ENCODE assay signal across 8 mouse cellular contexts in genomic region chr9:21352463-21353372, GRCm38 (mm10). TPM values are rescaled to one million over a fixed set of nuclear protein-coding genes. Genes with fewer than 3 reads are reported as not detected.
DNase-seq lines count a peak whose midpoint lies in the region; ATAC-seq and TF ChIP-seq lines count a peak whose summit lies in the region.

No protein-coding gene starts in this region.

- 0 out of 2 replicates have a peak, but pooled peaks cover 2% of the 10 kb centered on the region for H3K4me1 ChIP-seq in intestine, embryonic 15.5 days (replicated peaks)
- no peaks in the 10 kb centered on the region for H3K4me1 ChIP-seq in intestine, postnatal 0 days (replicated peaks; ENCODE audit: control insufficient read depth, insufficient read depth, low read length)
- H3K4me1 ChIP-seq in G1E (ENCODE audit: insufficient read depth, low read depth, low read length): peaks cover 49% of the 10 kb centered on the region
- peaks cover 7% of the 10 kb centered on the region; the same call in 1 of the 2 replicates for H3K4me1 ChIP-seq in heart, embryonic 16.5 days (ENCODE audit: control insufficient read depth, insufficient read depth, low read length)
- 0 out of 4 replicates have a peak, but pooled peaks cover 1 to 5% of the 10 kb centered on the region in 2 experiments for H3K4me1 ChIP-seq in liver, embryonic 14.5 days (replicated peaks; ENCODE audit: control insufficient read depth in 2 of 2, insufficient read depth in 2 of 2, low read length in 1 of 2)

- no peak overlapping the region for H3K4me2 ChIP-seq in intestine, embryonic 15.5 days (replicated peaks)
- no peak overlapping the region for H3K4me2 ChIP-seq in intestine, postnatal 0 days (replicated peaks; ENCODE audit: low read depth)
- no peak overlapping the region for H3K4me2 ChIP-seq in heart, embryonic 16.5 days (ENCODE audit: low read depth, low read length)
- peak overlapping the region; percentile 20; the same call in 1 of the 2 replicates for H3K4me2 ChIP-seq in liver, embryonic 14.5 days (ENCODE audit: low read depth)

- 0 out of 2 replicates have a peak, but pooled peaks have one; percentile 13 for TF ChIP-seq EP300 in liver, embryonic 14.5 days (IDR thresholded peaks at IDR 0.05; ENCODE audit: low read depth)

- no peak overlapping the region for H3K4me3 ChIP-seq in intestine, embryonic 15.5 days (replicated peaks)
- H3K4me3 ChIP-seq in intestine, postnatal 0 days (ENCODE audit: low read depth, low read length): no peak overlapping the region
- H3K4me3 ChIP-seq in G1E (ENCODE audit: low read depth, low read length): peak overlapping the region; percentile 63
- no peak overlapping the region for H3K4me3 ChIP-seq in heart, embryonic 16.5 days (ENCODE audit: low read length)
- no peak overlapping the region for H3K4me3 ChIP-seq in liver, embryonic 14.5 days (ENCODE audit: insufficient read depth in 1 of 2, low read depth in 2 of 2, low read length in 2 of 2)

- DNase-seq in G1E (ENCODE audit: low spot score) (peak; percentile 82), MN1 (ENCODE audit: low spot score) (no peak)
- DNase-seq in liver, embryonic 14.5 days (ENCODE audit: low read depth in 3 of 3, low spot score in 3 of 3): no peak
- no peak for DNase-seq in right cerebral cortex, adult 2 months (ENCODE audit: low spot score in 2 of 2)

- H3K36me3 ChIP-seq in intestine, embryonic 15.5 days: peaks cover 8% of the 10 kb centered on the region
- peaks cover 20% of the 10 kb centered on the region for H3K36me3 ChIP-seq in intestine, postnatal 0 days (ENCODE audit: control insufficient read depth, insufficient read depth)
- peaks cover 59% of the 10 kb centered on the region for H3K36me3 ChIP-seq in G1E (replicated peaks)
- H3K36me3 ChIP-seq in heart, embryonic 16.5 days (ENCODE audit: control insufficient read depth, insufficient read depth): peaks cover 13% of the 10 kb centered on the region
- H3K36me3 ChIP-seq in liver, embryonic 14.5 days (replicated peaks; ENCODE audit: control insufficient read depth, insufficient read depth, low read depth): no peaks in the 10 kb centered on the region

- WGBS in intestine, embryonic 15.5 days: 46% methylated on average over 20 of the region's 20 CpGs
- WGBS in intestine, postnatal 0 days: 61% methylated on average over 20 of the region's 20 CpGs
- WGBS in heart, embryonic 16.5 days: 32% methylated on average over 20 of the region's 20 CpGs
- 10% methylated on average over 20 of the region's 20 CpGs for WGBS in liver, embryonic 14.5 days (ENCODE audit: insufficient replicate concordance)

- 0 out of 2 replicates have a peak overlapping the region, but pooled peaks have one; percentile 8 for H3K9ac ChIP-seq in intestine, embryonic 15.5 days
- no peak overlapping the region for H3K9ac ChIP-seq in intestine, postnatal 0 days (ENCODE audit: low read depth, low read length)
- peak overlapping the region; percentile 28; the same call in 1 of the 2 replicates for H3K9ac ChIP-seq in heart, embryonic 16.5 days (ENCODE audit: low read length)
- no peak overlapping the region for H3K9ac ChIP-seq in liver, embryonic 14.5 days (replicated peaks)

- no peak for TF ChIP-seq CTCF in intestine, postnatal 0 days (IDR thresholded peaks at IDR 0.05; ENCODE audit: low read depth)
- no peak for TF ChIP-seq CTCF in G1E (IDR thresholded peaks at IDR 0.05; ENCODE audit: low read depth, low read length)
- no peak for TF ChIP-seq CTCF in liver, embryonic 14.5 days (IDR thresholded peaks at IDR 0.05; ENCODE audit: low read depth)

- ATAC-seq in intestine, embryonic 15.5 days: no peak
- ATAC-seq in intestine, postnatal 0 days: no peak
- peak; percentile 84 for ATAC-seq in G1E (ENCODE audit: extremely low read depth, insufficient number of reproducible peaks, low FRiP score, poor library complexity, severe bottlenecking)
- ATAC-seq in heart, embryonic 16.5 days (replicated peaks; ENCODE audit: extremely low read depth, insufficient read depth, low FRiP score): peak; percentile 64
- ATAC-seq in liver, embryonic 14.5 days (ENCODE audit: insufficient read depth): peak; percentile 56; the same call in 1 of the 2 replicates
- no peak for ATAC-seq in erythroblast, adult 5-6 weeks (replicated peaks; ENCODE audit: low FRiP score, poor library complexity, severe bottlenecking)

- no peaks in the 10 kb centered on the region for H3K27me3 ChIP-seq in intestine, embryonic 15.5 days (replicated peaks)
- no peaks in the 10 kb centered on the region for H3K27me3 ChIP-seq in intestine, postnatal 0 days (replicated peaks; ENCODE audit: control insufficient read depth, insufficient read depth, low read length)
- no peaks in the 10 kb centered on the region for H3K27me3 ChIP-seq in G1E (ENCODE audit: insufficient read depth, low read length)
- H3K27me3 ChIP-seq in heart, embryonic 16.5 days (ENCODE audit: control insufficient read depth, insufficient read depth, low read length): no peaks in the 10 kb centered on the region
- H3K27me3 ChIP-seq in liver, embryonic 14.5 days (ENCODE audit: control insufficient read depth, insufficient read depth, low read length): no peaks in the 10 kb centered on the region

- no peak overlapping the region for H3K27ac ChIP-seq in intestine, embryonic 15.5 days
- no peak overlapping the region for H3K27ac ChIP-seq in intestine, postnatal 0 days (ENCODE audit: low read depth, low read length)
- H3K27ac ChIP-seq in heart, embryonic 16.5 days (ENCODE audit: low read length): peak overlapping the region; percentile 53; the same call in 1 of the 2 replicates
- H3K27ac ChIP-seq in liver, embryonic 14.5 days: no peak overlapping the region

- H3K9me3 ChIP-seq in intestine, embryonic 15.5 days: no peaks in the 10 kb centered on the region
- no peaks in the 10 kb centered on the region for H3K9me3 ChIP-seq in intestine, postnatal 0 days (ENCODE audit: control insufficient read depth)
- H3K9me3 ChIP-seq in G1E (replicated peaks): no peaks in the 10 kb centered on the region
- no peaks in the 10 kb centered on the region for H3K9me3 ChIP-seq in heart, embryonic 16.5 days (replicated peaks; ENCODE audit: control insufficient read depth, low read length)
- H3K9me3 ChIP-seq in liver, embryonic 14.5 days (ENCODE audit: control insufficient read depth, low read length): no peaks in the 10 kb centered on the region

RNA-seq across cellular contexts. Expression of gene Ilf3, which starts 15.0 kb away (rescaled TPM):
- polyA plus RNA-seq in intestine, embryonic 15.5 days (2015; fragmentation: Nextera tagmentation; extraction: Ambion mirVana): 143 and 150 TPM in 2 replicates
- 41.0 and 42.8 TPM in 2 replicates for polyA plus RNA-seq in intestine, postnatal 0 days (2015; fragmentation: Nextera tagmentation; extraction: Ambion mirVana)
- total RNA-seq in G1E (2014; fragmentation: Nextera tagmentation): 87.9 and 94.1 TPM in 2 replicates
- 79.7 and 81.3 TPM in 2 replicates for total RNA-seq in G1E (2017)
- polyA plus RNA-seq in G1E (2012): 123 and 138 TPM in 2 replicates
- 105 and 108 TPM in 2 replicates for polyA plus RNA-seq in heart, embryonic 16.5 days (2015; fragmentation: Nextera tagmentation; extraction: Ambion mirVana)
- 23.3 and 28.2 TPM in 2 replicates for polyA plus RNA-seq in liver, embryonic 14.5 days (2012; rRNA removed)
- 33.5 and 36.8 TPM in 2 replicates for polyA plus RNA-seq in liver, embryonic 14.5 days (2014; fragmentation: Nextera tagmentation; extraction: Ambion mirVana)
- 12.5 and 15.2 TPM in 2 replicates for total RNA-seq in erythroblast, adult 5-6 weeks (2015; ENCODE audit: low replicate concordance)
- total RNA-seq in erythroblast, adult 5-6 weeks (2017; ENCODE audit: low replicate concordance): 14.2 and 16.5 TPM in 2 replicates

RNA-seq across cellular contexts. Expression of gene Slc44a2, which starts 32.2 kb away (rescaled TPM):
- 48.1 and 52.0 TPM in 2 replicates for polyA plus RNA-seq in intestine, embryonic 15.5 days (2015; fragmentation: Nextera tagmentation; extraction: Ambion mirVana)
- 13.3 and 13.8 TPM in 2 replicates for polyA plus RNA-seq in intestine, postnatal 0 days (2015; fragmentation: Nextera tagmentation; extraction: Ambion mirVana)
- 42.2 and 52.7 TPM in 2 replicates for total RNA-seq in G1E (2014; fragmentation: Nextera tagmentation)
- 35.5 and 35.7 TPM in 2 replicates for total RNA-seq in G1E (2017)
- 45.4 and 56.8 TPM in 2 replicates for polyA plus RNA-seq in G1E (2012)
- polyA plus RNA-seq in heart, embryonic 16.5 days (2015; fragmentation: Nextera tagmentation; extraction: Ambion mirVana): 74.4 and 75.1 TPM in 2 replicates
- polyA plus RNA-seq in liver, embryonic 14.5 days (2012; rRNA removed): 10.0 TPM in 2 replicates
- polyA plus RNA-seq in liver, embryonic 14.5 days (2014; fragmentation: Nextera tagmentation; extraction: Ambion mirVana): 11.6 and 12.7 TPM in 2 replicates
- 10.6 and 17.1 TPM in 2 replicates for total RNA-seq in erythroblast, adult 5-6 weeks (2015; ENCODE audit: low replicate concordance)
- 11.7 and 14.5 TPM in 2 replicates for total RNA-seq in erythroblast, adult 5-6 weeks (2017; ENCODE audit: low replicate concordance)

RNA-seq across cellular contexts. Expression of gene Ap1m2, which starts 40.6 kb away (rescaled TPM):
- polyA plus RNA-seq in intestine, embryonic 15.5 days (2015; fragmentation: Nextera tagmentation; extraction: Ambion mirVana): 106 and 115 TPM in 2 replicates
- polyA plus RNA-seq in intestine, postnatal 0 days (2015; fragmentation: Nextera tagmentation; extraction: Ambion mirVana): 192 and 208 TPM in 2 replicates
- total RNA-seq in G1E (2014; fragmentation: Nextera tagmentation): not detected in 2 replicates
- total RNA-seq in G1E (2017): 0.16 TPM in 1 of 2 replicates, not detected in the other
- polyA plus RNA-seq in G1E (2012): not detected in 2 replicates
- 5.3 and 5.7 TPM in 2 replicates for polyA plus RNA-seq in heart, embryonic 16.5 days (2015; fragmentation: Nextera tagmentation; extraction: Ambion mirVana)
- 0.06 and 0.07 TPM in 2 replicates for polyA plus RNA-seq in liver, embryonic 14.5 days (2012; rRNA removed)
- polyA plus RNA-seq in liver, embryonic 14.5 days (2014; fragmentation: Nextera tagmentation; extraction: Ambion mirVana): 0.16 and 0.24 TPM in 2 replicates
- 0.58 TPM in 1 of 2 replicates, not detected in the other for total RNA-seq in erythroblast, adult 5-6 weeks (2015; ENCODE audit: low replicate concordance)
- not detected in 2 replicates for total RNA-seq in erythroblast, adult 5-6 weeks (2017; ENCODE audit: low replicate concordance)

RNA-seq across cellular contexts. Expression of gene Qtrt1, which starts 58.9 kb away (rescaled TPM):
- 57.0 and 60.5 TPM in 2 replicates for polyA plus RNA-seq in intestine, embryonic 15.5 days (2015; fragmentation: Nextera tagmentation; extraction: Ambion mirVana)
- polyA plus RNA-seq in intestine, postnatal 0 days (2015; fragmentation: Nextera tagmentation; extraction: Ambion mirVana): 16.9 and 17.9 TPM in 2 replicates
- 20.7 and 26.4 TPM in 2 replicates for total RNA-seq in G1E (2014; fragmentation: Nextera tagmentation)
- total RNA-seq in G1E (2017): 34.3 and 43.8 TPM in 2 replicates
- polyA plus RNA-seq in G1E (2012): 70.9 and 72.7 TPM in 2 replicates
- 23.0 and 24.3 TPM in 2 replicates for polyA plus RNA-seq in heart, embryonic 16.5 days (2015; fragmentation: Nextera tagmentation; extraction: Ambion mirVana)
- 20.0 and 25.4 TPM in 2 replicates for polyA plus RNA-seq in liver, embryonic 14.5 days (2012; rRNA removed)
- 20.0 and 20.9 TPM in 2 replicates for polyA plus RNA-seq in liver, embryonic 14.5 days (2014; fragmentation: Nextera tagmentation; extraction: Ambion mirVana)
- 1.7 and 8.8 TPM in 2 replicates for total RNA-seq in erythroblast, adult 5-6 weeks (2015; ENCODE audit: low replicate concordance)
- total RNA-seq in erythroblast, adult 5-6 weeks (2017; ENCODE audit: low replicate concordance): 1.4 and 5.1 TPM in 2 replicates

Comparison
In these comparisons a context has a peak if more than half of its experiments do, and no peak if none do; other contexts are left out.
1. H3K9ac ChIP-seq: peak in intestine, embryonic 15.5 days (single experiment) and heart, embryonic 16.5 days (single experiment); none in intestine, postnatal 0 days (single experiment) and liver, embryonic 14.5 days (single experiment).
2. ATAC-seq: peak in G1E (single experiment), heart, embryonic 16.5 days (single experiment) and liver, embryonic 14.5 days (single experiment); none in intestine, embryonic 15.5 days (single experiment), intestine, postnatal 0 days (single experiment) and erythroblast, adult 5-6 weeks (single experiment).
3. RNA of gene Ap1m2, which starts 40.6 kb away (polyA plus RNA-seq): 192 to 208 TPM in intestine, postnatal 0 days and 106 to 115 TPM in intestine, embryonic 15.5 days; 5.3 to 5.7 TPM in heart, embryonic 16.5 days, 0.06 to 0.24 TPM in liver, embryonic 14.5 days and not detected in G1E; every median in the first group is over 10 times any median in the second.